ENCODE assay signal across 9 mouse cellular contexts in the genomic region with DNA sequence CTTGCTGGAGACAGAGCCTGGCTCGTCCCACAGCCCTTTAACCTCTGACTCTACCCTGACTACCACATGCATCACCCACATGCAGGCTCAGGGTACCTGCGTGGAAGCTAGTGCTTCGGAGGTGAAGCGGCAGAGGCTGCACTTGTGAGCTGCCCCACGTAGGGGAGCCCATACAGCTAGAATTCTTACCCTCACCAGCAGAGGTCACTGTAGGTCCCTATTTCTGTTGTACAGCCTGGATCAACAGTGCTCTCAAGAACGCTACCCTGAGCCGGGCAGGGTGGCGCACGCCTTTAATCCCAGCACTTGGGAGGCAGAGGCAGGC. TPM values are rescaled to one million over a fixed set of nuclear protein-coding genes. Genes with fewer than 3 reads are reported as not detected.
A peak's percentile ranks its signal among the peaks of the same experiment; 100 is the strongest.
DNase-seq lines count a peak whose midpoint lies in the region; ATAC-seq and TF ChIP-seq lines count a peak whose summit lies in the region.
"Had no signal": no experiment of that assay in that cellular context is flagged by ENCODE, and none has a peak within 500 bp of the region (broad histone marks: within the 10 kb centered on the region; RNA-seq: fewer than 3 reads in every experiment).

No protein-coding gene starts in this region.

- H3K27me3 ChIP-seq in forebrain, postnatal 0 days (ENCODE audit: insufficient read depth, low read length): no peaks in the 10 kb centered on the region
- H3K27me3 ChIP-seq in forebrain, embryonic 13.5 days: no peaks in the 10 kb centered on the region
- H3K27me3 ChIP-seq in liver, postnatal 0 days (ENCODE audit: insufficient read depth, low read length): no peaks in the 10 kb centered on the region
- H3K27me3 ChIP-seq in stomach, embryonic 16.5 days (ENCODE audit: control insufficient read depth, insufficient read depth, low read length): no peaks in the 10 kb centered on the region

- no peak overlapping the region for H3K27ac ChIP-seq in forebrain, postnatal 0 days (ENCODE audit: low read depth, low read length)
- no peak overlapping the region for H3K27ac ChIP-seq in forebrain, embryonic 13.5 days
- H3K27ac ChIP-seq in bone marrow macrophage, adult 2 months (ENCODE audit: insufficient read depth, low read depth, low read length): no peak overlapping the region
- H3K27ac ChIP-seq in liver, postnatal 0 days (ENCODE audit: low read depth): no peak overlapping the region
- no peak overlapping the region for H3K27ac ChIP-seq in stomach, embryonic 16.5 days (ENCODE audit: low read length)

- no peak for TF ChIP-seq EP300 in liver, postnatal 0 days (IDR thresholded peaks at IDR 0.05; ENCODE audit: low read depth)

- H3K4me1 ChIP-seq in forebrain, postnatal 0 days (ENCODE audit: insufficient read depth): no peaks in the 10 kb centered on the region
- no peaks in the 10 kb centered on the region for H3K4me1 ChIP-seq in forebrain, embryonic 13.5 days
- H3K4me1 ChIP-seq in bone marrow macrophage, adult 2 months (ENCODE audit: control insufficient read depth, insufficient read depth, low read length): peaks cover 12% of the 10 kb centered on the region
- peaks cover 37% of the 10 kb centered on the region for H3K4me1 ChIP-seq in liver, postnatal 0 days (ENCODE audit: insufficient read depth)
- H3K4me1 ChIP-seq in stomach, embryonic 16.5 days (ENCODE audit: control insufficient read depth, insufficient read depth, low read length): peaks cover 7% of the 10 kb centered on the region

- no peak overlapping the region for H3K4me2 ChIP-seq in forebrain, postnatal 0 days (ENCODE audit: low read depth)
- no peak overlapping the region for H3K4me2 ChIP-seq in forebrain, embryonic 13.5 days
- H3K4me2 ChIP-seq in liver, postnatal 0 days (ENCODE audit: low read depth, low read length): no peak overlapping the region
- no peak overlapping the region for H3K4me2 ChIP-seq in stomach, embryonic 16.5 days (ENCODE audit: low read depth, low read length)

- H3K36me3 ChIP-seq in forebrain, postnatal 0 days (ENCODE audit: insufficient read depth): no peaks in the 10 kb centered on the region
- H3K36me3 ChIP-seq in forebrain, embryonic 13.5 days (ENCODE audit: poor library complexity, severe bottlenecking): no peaks in the 10 kb centered on the region
- peaks cover 34% of the 10 kb centered on the region for H3K36me3 ChIP-seq in liver, postnatal 0 days (replicated peaks; ENCODE audit: insufficient read depth, low read length)
- H3K36me3 ChIP-seq in stomach, embryonic 16.5 days (ENCODE audit: control insufficient read depth, insufficient read depth, low read length): peaks cover 8% of the 10 kb centered on the region; the same call in 1 of the 2 replicates

- 66% methylated on average over 9 of the region's 9 CpGs for WGBS in forebrain, postnatal 0 days
- 72% methylated on average over 9 of the region's 9 CpGs for WGBS in forebrain, embryonic 13.5 days
- WGBS in liver, postnatal 0 days (ENCODE audit: insufficient replicate concordance): 47% methylated on average over 9 of the region's 9 CpGs
- 58% methylated on average over 9 of the region's 9 CpGs for WGBS in stomach, embryonic 16.5 days

- no peak overlapping the region for H3K9ac ChIP-seq in forebrain, postnatal 0 days
- no peak overlapping the region for H3K9ac ChIP-seq in forebrain, embryonic 13.5 days
- no peak overlapping the region for H3K9ac ChIP-seq in liver, postnatal 0 days (replicated peaks)
- H3K9ac ChIP-seq in stomach, embryonic 16.5 days (ENCODE audit: low read length): no peak overlapping the region

- H3K4me3 ChIP-seq in forebrain, postnatal 0 days (ENCODE audit: low read depth, low read length): no peak overlapping the region
- no peak overlapping the region for H3K4me3 ChIP-seq in forebrain, embryonic 13.5 days
- H3K4me3 ChIP-seq in bone marrow macrophage, adult 2 months (ENCODE audit: insufficient read depth, low read length): no peak overlapping the region
- no peak overlapping the region for H3K4me3 ChIP-seq in liver, postnatal 0 days (ENCODE audit: low read depth, low read length)
- no peak overlapping the region for H3K4me3 ChIP-seq in stomach, embryonic 16.5 days (replicated peaks; ENCODE audit: low read length)

- no peaks in the 10 kb centered on the region for H3K9me3 ChIP-seq in forebrain, postnatal 0 days (ENCODE audit: low read length)
- H3K9me3 ChIP-seq in forebrain, embryonic 13.5 days (replicated peaks): no peaks in the 10 kb centered on the region
- H3K9me3 ChIP-seq in liver, postnatal 0 days (ENCODE audit: low read length): no peaks in the 10 kb centered on the region
- no peaks in the 10 kb centered on the region for H3K9me3 ChIP-seq in stomach, embryonic 16.5 days (replicated peaks; ENCODE audit: control insufficient read depth, low read length)

- ATAC-seq in forebrain, postnatal 0 days: no peak
- ATAC-seq in forebrain, embryonic 13.5 days: no peak
- ATAC-seq in liver, postnatal 0 days: peak; percentile 22
- ATAC-seq in stomach, embryonic 16.5 days (ENCODE audit: insufficient read depth, low FRiP score): peak; percentile 41; the same call in 1 of the 2 replicates

- peak; percentile 43 for TF ChIP-seq CTCF in forebrain, postnatal 0 days (IDR thresholded peaks at IDR 0.05; ENCODE audit: low read depth)
- TF ChIP-seq CTCF in bone marrow macrophage, adult 2 months (IDR thresholded peaks at IDR 0.05; ENCODE audit: low read depth, low read length): peak; percentile 44
- TF ChIP-seq CTCF in liver, postnatal 0 days (IDR thresholded peaks at IDR 0.05; ENCODE audit: low read depth): peak; percentile 70

- TF ChIP-seq POLR2A in bone marrow macrophage, adult 2 months (IDR thresholded peaks at IDR 0.05; ENCODE audit: borderline replicate concordance, low read depth, low read length): no peak

- DNase-seq in forebrain, postnatal 0 days: no peak
- DNase-seq in B cell, adult 2 months: peak; percentile 79 to 83
- DNase-seq in induced T-regulatory cell, adult 2 months (ENCODE audit: low read depth): peak; percentile 88
- peak; percentile 67 for DNase-seq in liver, postnatal 0 days
- DNase-seq in left cerebral cortex, postnatal 36 days (ENCODE audit: low spot score in 2 of 2): no peak

- intact Hi-C loops in left cerebral cortex, postnatal 36 days (cut with DNase I): no loop called here

RNA-seq across cellular contexts. Expression of a gene that starts 7.5 kb away (rescaled TPM):
- total RNA-seq in forebrain, postnatal 0 days (2014; rRNA removed): not detected in 2 replicates
- polyA plus RNA-seq in forebrain, postnatal 0 days (2015; fragmentation: Nextera tagmentation; extraction: Ambion mirVana): not detected in 2 replicates
- polyA plus RNA-seq in forebrain, embryonic 13.5 days (2015; fragmentation: Nextera tagmentation; extraction: Ambion mirVana): not detected in 2 replicates
- not detected in 2 replicates for polyA plus RNA-seq in bone marrow macrophage, adult 2 months (2012; ENCODE audit: insufficient read depth, insufficient read length, missing spikeins)
- not detected in 2 replicates for polyA plus RNA-seq in liver, postnatal 0 days (2015; fragmentation: Nextera tagmentation; extraction: Ambion mirVana)
- polyA plus RNA-seq in stomach, embryonic 16.5 days (2015; fragmentation: Nextera tagmentation; extraction: Ambion mirVana): not detected in 2 replicates
- total RNA-seq in left cerebral cortex, postnatal 36 days (2021): not detected
- total RNA-seq: layer of hippocampus, postnatal 36 days had no signal

RNA-seq across cellular contexts. Expression of a gene that starts 10.2 kb away (rescaled TPM):
- total RNA-seq in forebrain, postnatal 0 days (2014; rRNA removed): 7.8 and 10.0 TPM in 2 replicates
- polyA plus RNA-seq in forebrain, postnatal 0 days (2015; fragmentation: Nextera tagmentation; extraction: Ambion mirVana): 4.8 and 6.2 TPM in 2 replicates
- polyA plus RNA-seq in forebrain, embryonic 13.5 days (2015; fragmentation: Nextera tagmentation; extraction: Ambion mirVana): 2.5 and 3.6 TPM in 2 replicates
- polyA plus RNA-seq in bone marrow macrophage, adult 2 months (2012; ENCODE audit: insufficient read depth, insufficient read length, missing spikeins): 35.3 and 38.5 TPM in 2 replicates
- polyA plus RNA-seq in liver, postnatal 0 days (2015; fragmentation: Nextera tagmentation; extraction: Ambion mirVana): 215 and 221 TPM in 2 replicates
- 66.8 and 72.1 TPM in 2 replicates for polyA plus RNA-seq in stomach, embryonic 16.5 days (2015; fragmentation: Nextera tagmentation; extraction: Ambion mirVana)
- 1 to 10 TPM; 1.5 to 1.6 TPM for total RNA-seq in left cerebral cortex, postnatal 36 days (2021)

RNA-seq across cellular contexts. Expression of a gene that starts 14.2 kb away (rescaled TPM):
- 63.9 and 64.6 TPM in 2 replicates for total RNA-seq in forebrain, postnatal 0 days (2014; rRNA removed)
- 52.8 and 67.3 TPM in 2 replicates for polyA plus RNA-seq in forebrain, postnatal 0 days (2015; fragmentation: Nextera tagmentation; extraction: Ambion mirVana)
- polyA plus RNA-seq in forebrain, embryonic 13.5 days (2015; fragmentation: Nextera tagmentation; extraction: Ambion mirVana): 50.2 and 55.8 TPM in 2 replicates
- 1.5 TPM in 1 of 2 replicates, not detected in the other for polyA plus RNA-seq in bone marrow macrophage, adult 2 months (2012; ENCODE audit: insufficient read depth, insufficient read length, missing spikeins)
- 49.6 and 53.0 TPM in 2 replicates for polyA plus RNA-seq in liver, postnatal 0 days (2015; fragmentation: Nextera tagmentation; extraction: Ambion mirVana)
- 116 and 120 TPM in 2 replicates for polyA plus RNA-seq in stomach, embryonic 16.5 days (2015; fragmentation: Nextera tagmentation; extraction: Ambion mirVana)
- 10 to 100 TPM; 61.6 to 85.2 TPM for total RNA-seq in left cerebral cortex, postnatal 36 days (2021)

RNA-seq across cellular contexts. Expression of a gene that starts 34.3 kb away (rescaled TPM):
- 193 and 214 TPM in 2 replicates for total RNA-seq in forebrain, postnatal 0 days (2014; rRNA removed)
- 143 TPM in 2 replicates for polyA plus RNA-seq in forebrain, postnatal 0 days (2015; fragmentation: Nextera tagmentation; extraction: Ambion mirVana)
- polyA plus RNA-seq in forebrain, embryonic 13.5 days (2015; fragmentation: Nextera tagmentation; extraction: Ambion mirVana): 81.9 and 89.4 TPM in 2 replicates
- polyA plus RNA-seq in bone marrow macrophage, adult 2 months (2012; ENCODE audit: insufficient read depth, insufficient read length, missing spikeins): not detected in 2 replicates
- polyA plus RNA-seq in liver, postnatal 0 days (2015; fragmentation: Nextera tagmentation; extraction: Ambion mirVana): 0.48 and 0.56 TPM in 2 replicates
- polyA plus RNA-seq in stomach, embryonic 16.5 days (2015; fragmentation: Nextera tagmentation; extraction: Ambion mirVana): 23.2 and 27.3 TPM in 2 replicates
- total RNA-seq in left cerebral cortex, postnatal 36 days (2021): 10 to 100 TPM; 69.1 to 81.4 TPM

Comparison
In these comparisons a context has a peak if more than half of its experiments do, and no peak if none do; other contexts are left out.
1. ATAC-seq: peak in liver, postnatal 0 days (single experiment) and stomach, embryonic 16.5 days (single experiment); none in forebrain, postnatal 0 days (single experiment) and forebrain, embryonic 13.5 days (single experiment).
2. DNase-seq: peak in B cell, adult 2 months (2 of 2), induced T-regulatory cell, adult 2 months (single experiment) and liver, postnatal 0 days (single experiment); none in forebrain, postnatal 0 days (single experiment) and left cerebral cortex, postnatal 36 days (0 of 2).
3. RNA of a gene that starts 14.2 kb away (polyA plus RNA-seq): 116 to 120 TPM in stomach, embryonic 16.5 days, 49.6 to 53.0 TPM in liver, postnatal 0 days, 52.8 to 67.3 TPM in forebrain, postnatal 0 days and 50.2 to 55.8 TPM in forebrain, embryonic 13.5 days; 1.5 TPM in bone marrow macrophage, adult 2 months; every median in the first group is over 10 times any median in the second.
4. Peak in every context shown above with its lines, with median percentiles within 50 percentile points of each other: CTCF ChIP-seq.